17 mouse cellular contexts compared by ENCODE assay signal in genomic region chr7:116111546-116111945, GRCm38 (mm10). TPM values are rescaled to one million over a fixed set of nuclear protein-coding genes. Genes with fewer than 3 reads are reported as not detected.
DNase-seq lines count a peak whose midpoint lies in the region; ATAC-seq lines count a peak whose summit lies in the region.
"Had no signal": no experiment of that assay in that cellular context is flagged by ENCODE, and none has a peak within 500 bp of the region (broad histone marks: within the 10 kb centered on the region; RNA-seq: fewer than 3 reads in every experiment).

No protein-coding gene starts in this region.

- no peak overlapping the region for H3K4me2 ChIP-seq in heart, embryonic 12.5 days
- no peak overlapping the region for H3K4me2 ChIP-seq in neural tube, embryonic 15.5 days
- H3K4me2 ChIP-seq: forebrain, embryonic 15.5 days; hindbrain, embryonic 13.5 days had no signal

- no peak overlapping the region for H3K27ac ChIP-seq in heart, embryonic 12.5 days (ENCODE audit: poor library complexity, severe bottlenecking)
- H3K27ac ChIP-seq in neural tube, embryonic 15.5 days (replicated peaks): no peak overlapping the region
- H3K27ac ChIP-seq: forebrain, embryonic 15.5 days; hindbrain, embryonic 13.5 days; hindbrain, postnatal 0 days had no signal

- H3K4me1 ChIP-seq in heart, embryonic 12.5 days (replicated peaks): no peaks in the 10 kb centered on the region
- H3K4me1 ChIP-seq in megakaryocyte, embryonic 14.5 days: no peaks in the 10 kb centered on the region
- H3K4me1 ChIP-seq in neural tube, embryonic 15.5 days: no peaks in the 10 kb centered on the region
- H3K4me1 ChIP-seq: forebrain, embryonic 15.5 days; hindbrain, embryonic 13.5 days had no signal

- no peak for ATAC-seq in heart, embryonic 12.5 days (ENCODE audit: insufficient number of reproducible peaks, low FRiP score)
- ATAC-seq in megakaryocyte, adult 5-6 weeks (ENCODE audit: poor library complexity, severe bottlenecking): no peak
- no peak for ATAC-seq in neural tube, embryonic 15.5 days (ENCODE audit: low FRiP score)
- ATAC-seq: forebrain, embryonic 15.5 days; hindbrain, postnatal 0 days; intestine, embryonic 16.5 days had no signal

- DNase-seq in heart, adult 11 months: peak; percentile 68
- peak; percentile 43 for DNase-seq in Muller cell, postnatal 12 days (ENCODE audit: inconsistent ontology term)
- DNase-seq: adrenal gland, postnatal 10 days; cerebellum, adult 11 months; cerebellum, adult 8-10 months; cerebellum, postnatal 25 days; gastrocnemius, postnatal 14 days; heart, postnatal 10 days had no signal

- no peak overlapping the region for H3K4me3 ChIP-seq in heart, embryonic 12.5 days
- peak overlapping the region; percentile 42 for H3K4me3 ChIP-seq in megakaryocyte, embryonic 14.5 days (replicated peaks)
- no peak overlapping the region for H3K4me3 ChIP-seq in neural tube, embryonic 15.5 days (replicated peaks)
- H3K4me3 ChIP-seq: erythroblast, embryonic 14.5 days; forebrain, embryonic 15.5 days; hindbrain, embryonic 13.5 days had no signal

- H3K27me3 ChIP-seq in heart, embryonic 12.5 days (replicated peaks): no peaks in the 10 kb centered on the region
- H3K27me3 ChIP-seq in megakaryocyte, embryonic 14.5 days (replicated peaks): peaks cover 13% of the 10 kb centered on the region
- H3K27me3 ChIP-seq in neural tube, embryonic 15.5 days (replicated peaks): no peaks in the 10 kb centered on the region
- H3K27me3 ChIP-seq: forebrain, embryonic 15.5 days; hindbrain, embryonic 13.5 days had no signal

- peaks cover 12% of the 10 kb centered on the region for H3K36me3 ChIP-seq in heart, embryonic 12.5 days
- H3K36me3 ChIP-seq in megakaryocyte, embryonic 14.5 days (replicated peaks; ENCODE audit: low read length): peaks cover 20% of the 10 kb centered on the region
- 0 out of 2 replicates have a peak, but pooled peaks cover 4% of the 10 kb centered on the region for H3K36me3 ChIP-seq in neural tube, embryonic 15.5 days

- H3K9me3 ChIP-seq in heart, embryonic 12.5 days (replicated peaks): no peaks in the 10 kb centered on the region
- no peaks in the 10 kb centered on the region for H3K9me3 ChIP-seq in megakaryocyte, embryonic 14.5 days
- H3K9me3 ChIP-seq in neural tube, embryonic 15.5 days (replicated peaks): no peaks in the 10 kb centered on the region
- H3K9me3 ChIP-seq: forebrain, embryonic 15.5 days; hindbrain, embryonic 13.5 days had no signal

- H3K9ac ChIP-seq in heart, embryonic 12.5 days: no peak overlapping the region
- no peak overlapping the region for H3K9ac ChIP-seq in neural tube, embryonic 15.5 days (replicated peaks)
- H3K9ac ChIP-seq: forebrain, embryonic 15.5 days; hindbrain, embryonic 13.5 days had no signal

- 82% methylated on average over 6 of the region's 6 CpGs for WGBS in heart, embryonic 12.5 days
- WGBS in neural tube, embryonic 15.5 days: 89% methylated on average over 6 of the region's 6 CpGs

RNA-seq across cellular contexts. Expression of gene Gm4353, which starts 27.1 kb away (rescaled TPM):
- polyA plus RNA-seq in heart, embryonic 12.5 days (2016; fragmentation: Nextera tagmentation; extraction: Ambion mirVana): 0.79 TPM in 1 of 2 replicates, not detected in the other
- 0.82 TPM in 1 of 2 replicates, not detected in the other for polyA plus RNA-seq in megakaryocyte, embryonic 14.5 days (2012; ENCODE audit: insufficient read depth, low replicate concordance)
- total RNA-seq in megakaryocyte, adult 5-6 weeks (2015): 0.22 and 0.23 TPM in 2 replicates
- 0.66 and 0.81 TPM in 2 replicates for total RNA-seq in megakaryocyte, adult 5-6 weeks (2017)
- 0.89 and 1.7 TPM in 2 replicates for polyA plus RNA-seq in neural tube, embryonic 15.5 days (2015; fragmentation: Nextera tagmentation; extraction: Ambion mirVana)
